Mouse (Mus musculus): Measurements from ENCODE around the gene Tcf12. TPM values are rescaled to one million over a fixed set of nuclear protein-coding genes. Genes with fewer than 3 reads are reported as not detected.

Gene Tcf12
- polyA plus RNA-seq, 1 experiment from 2014 or later: 227 TPM

- Histone ChIP-seq H3K27me3 (ENCODE audit: control insufficient read depth, insufficient read depth, low read length) (no peaks in the 10 kb centered on the region), H3K36me3 (ENCODE audit: control insufficient read depth, insufficient read depth, low read length) (no peaks in the 10 kb centered on the region), H3K27ac (ENCODE audit: low read depth, low read length) (no peak overlapping the region), H3K4me3 (ENCODE audit: low read depth, low read length) (no peak overlapping the region), H3K9ac (ENCODE audit: low read depth, low read length) (no peak overlapping the region), H3K9me3 (ENCODE audit: control insufficient read depth, low read length) (no peaks in the 10 kb centered on the region), H3K4me1 (replicated peaks; ENCODE audit: control insufficient read depth, insufficient read depth, low read length) (no peaks in the 10 kb centered on the region), H3K4me2 (replicated peaks; ENCODE audit: low read depth, low read length) (no peak overlapping the region)
- 98% methylated on average over 1 of the region's 1 CpGs for WGBS
- DNase-seq (ENCODE audit: low spot score) (no peak), ATAC-seq (ENCODE audit: low FRiP score) (no peak)
Measured at GRCm38 (mm10) chr9:72016021-72016420, 95.7 kb downstream of the Tcf12 start.

GRCm38 (mm10) chr9:72014585-72015381, 96.9 kb downstream of the Tcf12 start:
- WGBS: 89% methylated on average over 4 of the region's 4 CpGs
- no peak overlapping the region for H3K27ac ChIP-seq (ENCODE audit: low read depth, low read length)
- H3K36me3 ChIP-seq (ENCODE audit: control insufficient read depth, insufficient read depth, low read length): no peaks in the 10 kb centered on the region
- H3K9ac ChIP-seq (ENCODE audit: low read depth, low read length): no peak overlapping the region
- no peak overlapping the region for H3K4me2 ChIP-seq (replicated peaks; ENCODE audit: low read depth, low read length)
- H3K9me3 ChIP-seq (ENCODE audit: control insufficient read depth, low read length): no peaks in the 10 kb centered on the region
- ATAC-seq (ENCODE audit: low FRiP score): no peak
- no peak for DNase-seq (ENCODE audit: low spot score)
- no peaks in the 10 kb centered on the region for H3K4me1 ChIP-seq (replicated peaks; ENCODE audit: control insufficient read depth, insufficient read depth, low read length)
- no peaks in the 10 kb centered on the region for H3K27me3 ChIP-seq (ENCODE audit: control insufficient read depth, insufficient read depth, low read length)
- no peak overlapping the region for H3K4me3 ChIP-seq (ENCODE audit: low read depth, low read length)

GRCm38 (mm10) chr9:72013541-72013940, 98.1 kb downstream of the Tcf12 start:
- ATAC-seq (ENCODE audit: low FRiP score) (no peak), DNase-seq (ENCODE audit: low spot score) (no peak)
- Histone ChIP-seq H3K9ac (ENCODE audit: low read depth, low read length) (no peak overlapping the region), H3K4me2 (replicated peaks; ENCODE audit: low read depth, low read length) (no peak overlapping the region), H3K27ac (ENCODE audit: low read depth, low read length) (no peak overlapping the region), H3K4me1 (replicated peaks; ENCODE audit: control insufficient read depth, insufficient read depth, low read length) (no peaks in the 10 kb centered on the region), H3K27me3 (ENCODE audit: control insufficient read depth, insufficient read depth, low read length) (no peaks in the 10 kb centered on the region), H3K36me3 (ENCODE audit: control insufficient read depth, insufficient read depth, low read length) (no peaks in the 10 kb centered on the region), H3K4me3 (ENCODE audit: low read depth, low read length) (no peak overlapping the region), H3K9me3 (ENCODE audit: control insufficient read depth, low read length) (no peaks in the 10 kb centered on the region)
- WGBS: 97% methylated on average over 1 of the region's 1 CpGs

GRCm38 (mm10) chr9:72008634-72009033, 103.0 kb downstream of the Tcf12 start:
- ATAC-seq (ENCODE audit: low FRiP score): no peak
- no peaks in the 10 kb centered on the region for H3K4me1 ChIP-seq (replicated peaks; ENCODE audit: control insufficient read depth, insufficient read depth, low read length)
- no peaks in the 10 kb centered on the region for H3K27me3 ChIP-seq (ENCODE audit: control insufficient read depth, insufficient read depth, low read length)
- H3K36me3 ChIP-seq (ENCODE audit: control insufficient read depth, insufficient read depth, low read length): no peaks in the 10 kb centered on the region
- WGBS: 94% methylated on average over 1 of the region's 1 CpGs
- no peak overlapping the region for H3K4me3 ChIP-seq (ENCODE audit: low read depth, low read length)
- H3K27ac ChIP-seq (ENCODE audit: low read depth, low read length): no peak overlapping the region
- no peaks in the 10 kb centered on the region for H3K9me3 ChIP-seq (ENCODE audit: control insufficient read depth, low read length)
- H3K9ac ChIP-seq (ENCODE audit: low read depth, low read length): no peak overlapping the region
- no peak for DNase-seq (ENCODE audit: low spot score)
- H3K4me2 ChIP-seq (replicated peaks; ENCODE audit: low read depth, low read length): no peak overlapping the region

- Histone ChIP-seq H3K9me3 (ENCODE audit: control insufficient read depth, low read length) (no peaks in the 10 kb centered on the region), H3K36me3 (ENCODE audit: control insufficient read depth, insufficient read depth, low read length) (no peaks in the 10 kb centered on the region), H3K4me1 (replicated peaks; ENCODE audit: control insufficient read depth, insufficient read depth, low read length) (no peaks in the 10 kb centered on the region), H3K27ac (ENCODE audit: low read depth, low read length) (no peak overlapping the region), H3K9ac (ENCODE audit: low read depth, low read length) (no peak overlapping the region), H3K4me3 (ENCODE audit: low read depth, low read length) (no peak overlapping the region), H3K27me3 (ENCODE audit: control insufficient read depth, insufficient read depth, low read length) (no peaks in the 10 kb centered on the region), H3K4me2 (replicated peaks; ENCODE audit: low read depth, low read length) (no peak overlapping the region)
- WGBS: 86% methylated on average over 3 of the region's 3 CpGs
- ATAC-seq (ENCODE audit: low FRiP score) (no peak), DNase-seq (ENCODE audit: low spot score) (no peak)
Measured at GRCm38 (mm10) chr9:71991147-71991546, 120.5 kb downstream of the Tcf12 start.

- Histone ChIP-seq H3K4me2 (replicated peaks; ENCODE audit: low read depth, low read length) (no peak overlapping the region), H3K4me1 (replicated peaks; ENCODE audit: control insufficient read depth, insufficient read depth, low read length) (no peaks in the 10 kb centered on the region), H3K9me3 (ENCODE audit: control insufficient read depth, low read length) (no peaks in the 10 kb centered on the region), H3K36me3 (ENCODE audit: control insufficient read depth, insufficient read depth, low read length) (no peaks in the 10 kb centered on the region), H3K27ac (ENCODE audit: low read depth, low read length) (no peak overlapping the region), H3K27me3 (ENCODE audit: control insufficient read depth, insufficient read depth, low read length) (no peaks in the 10 kb centered on the region), H3K9ac (ENCODE audit: low read depth, low read length) (no peak overlapping the region), H3K4me3 (ENCODE audit: low read depth, low read length) (no peak overlapping the region)
- DNase-seq (ENCODE audit: low spot score) (no peak), ATAC-seq (ENCODE audit: low FRiP score) (no peak)
- 68% methylated on average over 1 of the region's 1 CpGs for WGBS
Measured at GRCm38 (mm10) chr9:71990376-71990775, 121.3 kb downstream of the Tcf12 start.

- WGBS: 87% methylated on average over 1 of the region's 1 CpGs
- H3K9me3 ChIP-seq (ENCODE audit: control insufficient read depth, low read length): no peaks in the 10 kb centered on the region
Measured at GRCm38 (mm10) chr9:71989663-71990062, 122.0 kb downstream of the Tcf12 start.

GRCm38 (mm10) chr9:71986716-71987115, 125.0 kb downstream of the Tcf12 start:
- Histone ChIP-seq H3K4me1 (replicated peaks; ENCODE audit: control insufficient read depth, insufficient read depth, low read length) (no peaks in the 10 kb centered on the region), H3K9ac (ENCODE audit: low read depth, low read length) (no peak overlapping the region), H3K36me3 (ENCODE audit: control insufficient read depth, insufficient read depth, low read length) (no peaks in the 10 kb centered on the region), H3K9me3 (ENCODE audit: control insufficient read depth, low read length) (no peaks in the 10 kb centered on the region), H3K27me3 (ENCODE audit: control insufficient read depth, insufficient read depth, low read length) (no peaks in the 10 kb centered on the region), H3K4me3 (ENCODE audit: low read depth, low read length) (no peak overlapping the region), H3K27ac (ENCODE audit: low read depth, low read length) (no peak overlapping the region), H3K4me2 (replicated peaks; ENCODE audit: low read depth, low read length) (no peak overlapping the region)
- ATAC-seq (ENCODE audit: low FRiP score): no peak
- WGBS: 96% methylated on average over 2 of the region's 2 CpGs
- DNase-seq (ENCODE audit: low spot score): no peak

More at GRCm38 (mm10) chr9:71989663-71990062, 122.0 kb downstream of the Tcf12 start:
- Histone ChIP-seq H3K9ac (ENCODE audit: low read depth, low read length) (no peak overlapping the region), H3K4me2 (replicated peaks; ENCODE audit: low read depth, low read length) (no peak overlapping the region), H3K4me3 (ENCODE audit: low read depth, low read length) (no peak overlapping the region), H3K36me3 (ENCODE audit: control insufficient read depth, insufficient read depth, low read length) (no peaks in the 10 kb centered on the region), H3K4me1 (replicated peaks; ENCODE audit: control insufficient read depth, insufficient read depth, low read length) (no peaks in the 10 kb centered on the region), H3K27ac (ENCODE audit: low read depth, low read length) (no peak overlapping the region), H3K27me3 (ENCODE audit: control insufficient read depth, insufficient read depth, low read length) (no peaks in the 10 kb centered on the region)
- DNase-seq (ENCODE audit: low spot score) (no peak), ATAC-seq (ENCODE audit: low FRiP score) (no peak)

- DNase-seq (ENCODE audit: low spot score) (no peak), ATAC-seq (ENCODE audit: low FRiP score) (no peak)
- 90% methylated on average over 1 of the region's 1 CpGs for WGBS
- no peaks in the 10 kb centered on the region for H3K4me1 ChIP-seq (replicated peaks; ENCODE audit: control insufficient read depth, insufficient read depth, low read length)
- no peak overlapping the region for H3K4me3 ChIP-seq (ENCODE audit: low read depth, low read length)
- H3K27me3 ChIP-seq (ENCODE audit: control insufficient read depth, insufficient read depth, low read length): no peaks in the 10 kb centered on the region
- H3K9me3 ChIP-seq (ENCODE audit: control insufficient read depth, low read length): no peaks in the 10 kb centered on the region
- no peak overlapping the region for H3K4me2 ChIP-seq (replicated peaks; ENCODE audit: low read depth, low read length)
- no peak overlapping the region for H3K27ac ChIP-seq (ENCODE audit: low read depth, low read length)
- H3K36me3 ChIP-seq (ENCODE audit: control insufficient read depth, insufficient read depth, low read length): no peaks in the 10 kb centered on the region
- H3K9ac ChIP-seq (ENCODE audit: low read depth, low read length): no peak overlapping the region
Measured at GRCm38 (mm10) chr9:71982826-71983225, 128.8 kb downstream of the Tcf12 start.
